Mouse (Mus musculus) kidney, embryonic 15.5 days (tissue): Measurements from ENCODE around the gene Adcyap1r1. TPM values are rescaled to one million over a fixed set of nuclear protein-coding genes. Genes with fewer than 3 reads are reported as not detected.

Source experiments
- ATAC-seq: fragments of 200-750 bp; cut with Nextera tagmentation; replicated peaks from 2 replicates; pipeline ENCODE4 v1.8.0; 2017; ENCODE audit warnings: moderate TSS enrichment; ENCODE audit not compliant: low FRiP score
- H3K27ac ChIP-seq: fragments of 300-500 bp; sonication (generic); 2 replicates; pipeline ENCODE4 v1.5.1; 2015; ENCODE audit warnings: mild to moderate bottlenecking, inconsistent platforms
- H3K27me3 ChIP-seq: fragments of 300-500 bp; sonication (generic); 2 replicates; pipeline ENCODE4 v1.6.1; 2015; ENCODE audit warnings: inconsistent platforms
- H3K36me3 ChIP-seq: fragments of 300-500 bp; sonication (generic); 2 replicates; pipeline ENCODE4 v1.6.1; 2015; ENCODE audit warnings: inconsistent platforms
- H3K4me1 ChIP-seq: fragments of 300-500 bp; sonication (generic); 2 replicates; pipeline ENCODE4 v1.6.1; 2015; ENCODE audit warnings: inconsistent platforms
- H3K4me2 ChIP-seq: fragments of 300-500 bp; sonication (generic); 2 replicates; pipeline ENCODE4 v1.6.1; 2015; ENCODE audit warnings: moderate library complexity, mild to moderate bottlenecking, inconsistent platforms
- H3K4me3 ChIP-seq: fragments of 300-500 bp; sonication (generic); replicated peaks from 2 replicates; pipeline ENCODE4 v1.5.1; 2015; ENCODE audit warnings: mild to moderate bottlenecking, inconsistent platforms
- H3K9ac ChIP-seq: fragments of 300-500 bp; sonication (generic); 2 replicates; pipeline ENCODE4 v1.6.1; 2015; ENCODE audit warnings: mild to moderate bottlenecking, inconsistent platforms
- H3K9me3 ChIP-seq: fragments of 300-500 bp; sonication (generic); replicated peaks from 2 replicates; pipeline ENCODE4 v1.6.1; 2016; ENCODE audit warnings: inconsistent platforms
- whole genome bisulfite sequencing: fragments of 180-500 bp; shearing (Covaris S2); methylation state at CpG from one replicate; pipeline ENCODE4 v1.1.7; 2015; ENCODE audit warnings: mixed read lengths; 5-methylcytosine and 5-hydroxymethylcytosine counted together
- polyA plus RNA-seq: library from polyadenylated mRNA; unstranded; fragments of >200 nt; fragmentation: Nextera tagmentation; extraction: Ambion mirVana; gene quantifications from 2 replicates; pipeline ENCODE4 v1.2.1, GENCODE M21; 2015

Gene Adcyap1r1
- polyA plus RNA-seq, 1 experiment from 2014 or later = 3.1 TPM

- Histone ChIP-seq H3K9me3 (no peaks in the 10 kb centered on the region), H3K4me3 (no peak overlapping the region), H3K4me1 (peaks cover 8% of the 10 kb centered on the region; the same call in 1 of the 2 replicates), H3K27ac (no peak overlapping the region), H3K4me2 (no peak overlapping the region), H3K9ac (no peak overlapping the region), H3K36me3 (no peaks in the 10 kb centered on the region), H3K27me3 (peaks cover 37% of the 10 kb centered on the region)
- ATAC-seq = no peak
- WGBS = 70% methylated on average over 7 of the region's 7 CpGs
Observed at GRCm38 (mm10) chr6:55457727-55458126, 5.9 kb downstream of the Adcyap1r1 start.

GRCm38 (mm10) chr6:55458156-55458555 lies 6.4 kb downstream of the Adcyap1r1 start:
- Histone ChIP-seq H3K36me3 (no peaks in the 10 kb centered on the region), H3K9ac (no peak overlapping the region), H3K27me3 (peaks cover 32% of the 10 kb centered on the region), H3K4me1 (peaks cover 8% of the 10 kb centered on the region; the same call in 1 of the 2 replicates), H3K4me2 (no peak overlapping the region), H3K4me3 (no peak overlapping the region), H3K27ac (no peak overlapping the region), H3K9me3 (no peaks in the 10 kb centered on the region)
- no peak for ATAC-seq
- WGBS = 40% methylated on average over 1 of the region's 1 CpGs

DNA sequence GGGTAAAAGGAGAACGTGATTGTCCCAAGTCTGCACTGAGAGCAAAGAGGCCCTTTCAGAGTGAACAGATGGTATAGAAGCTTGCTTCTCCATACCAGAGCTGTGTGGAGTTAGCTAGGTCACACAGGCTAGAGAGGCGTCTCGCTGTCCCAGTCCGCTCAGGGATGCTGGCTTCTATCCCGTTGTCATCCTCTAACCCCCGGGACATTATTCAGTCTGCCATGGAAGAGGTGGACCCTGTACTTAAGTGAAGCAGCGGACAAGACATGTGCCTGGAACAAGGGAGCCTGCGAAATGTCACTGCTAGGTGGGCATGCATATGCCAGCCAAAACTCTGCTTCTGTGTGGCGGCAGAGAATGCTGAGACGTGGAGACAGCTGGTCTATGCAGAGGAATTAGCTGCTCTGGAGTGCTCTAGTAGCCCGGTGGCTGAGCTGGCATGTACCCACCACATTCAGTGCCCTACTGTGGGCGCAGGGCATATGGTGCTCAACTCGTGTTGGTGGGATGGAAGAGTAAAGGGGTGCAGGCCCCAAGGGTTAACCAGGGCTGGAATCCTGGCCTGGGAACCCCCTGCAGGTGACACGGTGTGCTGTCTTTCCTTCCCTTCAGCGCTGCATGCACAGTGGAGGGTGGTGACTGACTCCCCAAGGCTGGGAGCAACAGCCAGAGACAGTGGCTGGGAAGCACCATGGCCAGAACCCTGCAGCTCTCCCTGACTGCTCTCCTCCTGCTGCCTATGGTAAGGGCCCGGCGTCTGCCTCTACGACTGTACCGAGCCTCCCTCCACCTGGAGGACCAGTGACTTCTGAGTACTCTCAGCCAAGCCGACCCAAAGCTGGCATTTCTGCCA lies 8.0 kb downstream of the Adcyap1r1 start:
- ATAC-seq = no peak
- H3K27me3 ChIP-seq = peaks cover 18% of the 10 kb centered on the region; the same call in 1 of the 2 replicates
- no peak overlapping the region for H3K4me2 ChIP-seq
- H3K4me1 ChIP-seq = no peaks in the 10 kb centered on the region
- no peak overlapping the region for H3K9ac ChIP-seq
- H3K27ac ChIP-seq = no peak overlapping the region
- WGBS = 88% methylated on average over 20 of the region's 20 CpGs
- H3K36me3 ChIP-seq = no peaks in the 10 kb centered on the region
- H3K9me3 ChIP-seq = no peaks in the 10 kb centered on the region
- H3K4me3 ChIP-seq = no peak overlapping the region

DNA sequence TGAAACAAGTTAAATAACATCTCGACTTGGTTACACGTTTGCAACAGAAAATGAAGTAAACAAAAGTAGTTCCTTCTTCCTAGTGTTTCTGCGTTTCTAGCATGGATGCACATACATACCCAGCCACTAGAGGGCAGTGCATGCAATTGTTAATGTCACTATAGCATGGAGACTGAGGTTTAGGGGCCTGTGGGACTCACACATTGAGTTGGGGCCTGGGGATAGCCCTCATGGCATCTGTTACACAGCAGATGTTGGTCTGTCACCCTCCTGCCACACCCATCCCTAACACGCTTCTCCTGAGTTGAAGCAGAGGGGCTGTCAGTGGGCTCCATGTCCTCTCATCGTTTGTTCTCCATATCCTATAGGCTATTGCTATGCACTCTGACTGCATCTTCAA lies 9.4 kb downstream of the Adcyap1r1 start:
- H3K4me2 ChIP-seq = no peak overlapping the region
- H3K27me3 ChIP-seq = 0 out of 2 replicates have a peak, but pooled peaks cover 9% of the 10 kb centered on the region
- H3K36me3 ChIP-seq = no peaks in the 10 kb centered on the region
- H3K4me1 ChIP-seq = no peaks in the 10 kb centered on the region
- no peaks in the 10 kb centered on the region for H3K9me3 ChIP-seq
- WGBS = 66% methylated on average over 5 of the region's 5 CpGs
- no peak overlapping the region for H3K27ac ChIP-seq
- no peak for ATAC-seq
- no peak overlapping the region for H3K4me3 ChIP-seq
- no peak overlapping the region for H3K9ac ChIP-seq

DNA sequence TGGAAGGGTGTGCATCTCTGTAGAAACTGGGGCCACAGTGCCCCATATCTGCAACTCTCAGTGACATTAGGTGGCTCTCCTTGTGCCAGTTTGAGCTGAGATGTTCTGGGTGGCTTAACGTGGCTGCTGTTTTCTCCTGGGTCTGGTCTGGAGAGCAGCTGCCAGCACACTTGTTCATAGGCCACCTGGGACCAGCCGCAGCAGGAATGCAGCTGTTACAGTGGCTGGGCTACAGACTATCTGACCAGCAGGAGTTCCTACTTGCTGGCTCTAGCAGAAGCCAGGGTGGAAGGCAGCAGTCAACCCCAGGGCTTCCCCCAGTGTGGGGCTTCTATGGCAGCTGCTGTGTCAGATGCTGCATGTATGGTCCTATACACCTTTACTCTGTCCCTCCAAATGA lies 9.9 kb downstream of the Adcyap1r1 start:
- H3K9me3 ChIP-seq = no peaks in the 10 kb centered on the region
- no peak overlapping the region for H3K4me2 ChIP-seq
- no peaks in the 10 kb centered on the region for H3K4me1 ChIP-seq
- H3K4me3 ChIP-seq = no peak overlapping the region
- H3K36me3 ChIP-seq = no peaks in the 10 kb centered on the region
- 73% methylated on average over 2 of the region's 2 CpGs for WGBS
- ATAC-seq = no peak
- 0 out of 2 replicates have a peak, but pooled peaks cover 7% of the 10 kb centered on the region for H3K27me3 ChIP-seq
- no peak overlapping the region for H3K9ac ChIP-seq
- H3K27ac ChIP-seq = no peak overlapping the region

GRCm38 (mm10) chr6:55462394-55462793 lies 10.6 kb downstream of the Adcyap1r1 start:
- Histone ChIP-seq H3K4me3 (no peak overlapping the region), H3K36me3 (no peaks in the 10 kb centered on the region), H3K9me3 (no peaks in the 10 kb centered on the region), H3K4me2 (no peak overlapping the region), H3K27ac (no peak overlapping the region), H3K4me1 (no peaks in the 10 kb centered on the region), H3K27me3 (0 out of 2 replicates have a peak, but pooled peaks cover 3% of the 10 kb centered on the region), H3K9ac (no peak overlapping the region)
- 97% methylated on average over 1 of the region's 1 CpGs for WGBS
- ATAC-seq = no peak

DNA sequence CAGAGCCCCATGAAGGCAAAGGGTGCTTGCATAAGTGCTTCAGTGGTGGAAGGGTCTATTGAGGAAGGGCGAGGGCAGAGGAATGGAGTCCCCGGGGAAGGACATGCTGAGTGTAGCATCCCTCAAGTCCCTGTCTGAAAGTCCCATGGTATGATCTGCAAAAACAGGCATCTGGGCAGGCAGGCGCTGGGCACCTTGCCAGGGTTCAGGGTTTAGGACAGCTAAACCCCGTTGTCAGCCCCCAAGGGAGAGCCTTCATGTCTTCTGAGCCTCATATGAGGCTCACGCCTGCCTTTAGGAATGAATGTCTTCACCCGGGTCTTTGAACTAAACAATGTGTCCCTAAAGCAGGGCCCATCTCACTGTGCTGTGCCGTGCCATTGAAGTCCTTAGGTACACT lies 12.2 kb downstream of the Adcyap1r1 start:
- ATAC-seq = no peak
- Histone ChIP-seq H3K4me2 (no peak overlapping the region), H3K9me3 (no peaks in the 10 kb centered on the region)

DNA sequence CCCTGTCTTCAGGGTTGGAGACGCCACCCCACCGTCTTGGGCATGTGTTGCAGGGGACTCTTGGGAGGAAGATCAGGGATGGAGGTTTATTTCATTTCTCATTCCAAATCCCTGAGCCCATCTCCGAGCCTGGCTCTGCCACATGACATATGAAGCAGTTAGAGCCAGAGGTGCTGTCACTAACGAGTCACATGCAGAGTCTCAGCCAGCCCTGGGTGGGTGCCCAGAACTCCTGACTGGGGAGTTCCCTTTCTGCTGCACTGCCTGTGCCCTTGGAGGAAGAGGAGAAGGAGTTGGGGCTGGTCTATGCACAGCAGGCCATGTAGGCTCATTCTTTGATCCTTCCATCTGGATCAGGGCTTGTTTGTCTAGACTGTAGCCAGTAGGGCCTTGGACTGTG lies 13.5 kb downstream of the Adcyap1r1 start:
- H3K4me2 ChIP-seq = no peak overlapping the region
- no peaks in the 10 kb centered on the region for H3K27me3 ChIP-seq
- H3K4me3 ChIP-seq = no peak overlapping the region
- H3K9ac ChIP-seq = no peak overlapping the region
- H3K36me3 ChIP-seq = no peaks in the 10 kb centered on the region
- WGBS = 77% methylated on average over 4 of the region's 4 CpGs
- H3K4me1 ChIP-seq = no peaks in the 10 kb centered on the region
- ATAC-seq = no peak
- no peaks in the 10 kb centered on the region for H3K9me3 ChIP-seq
- H3K27ac ChIP-seq = no peak overlapping the region

More for the DNA sequence above, 12.2 kb downstream of the Adcyap1r1 start:
- no peaks in the 10 kb centered on the region for H3K4me1 ChIP-seq
- WGBS = 79% methylated on average over 7 of the region's 7 CpGs
- H3K9ac ChIP-seq = no peak overlapping the region
- H3K4me3 ChIP-seq = no peak overlapping the region
- no peaks in the 10 kb centered on the region for H3K27me3 ChIP-seq
- H3K27ac ChIP-seq = no peak overlapping the region
- H3K36me3 ChIP-seq = no peaks in the 10 kb centered on the region

- Histone ChIP-seq H3K4me2 (no peak overlapping the region), H3K9me3 (no peaks in the 10 kb centered on the region), H3K27me3 (no peaks in the 10 kb centered on the region), H3K4me1 (no peaks in the 10 kb centered on the region), H3K36me3 (no peaks in the 10 kb centered on the region), H3K27ac (no peak overlapping the region), H3K4me3 (no peak overlapping the region), H3K9ac (no peak overlapping the region)
- no peak for ATAC-seq
Observed at GRCm38 (mm10) chr6:55466301-55466761, 14.6 kb downstream of the Adcyap1r1 start.

DNA sequence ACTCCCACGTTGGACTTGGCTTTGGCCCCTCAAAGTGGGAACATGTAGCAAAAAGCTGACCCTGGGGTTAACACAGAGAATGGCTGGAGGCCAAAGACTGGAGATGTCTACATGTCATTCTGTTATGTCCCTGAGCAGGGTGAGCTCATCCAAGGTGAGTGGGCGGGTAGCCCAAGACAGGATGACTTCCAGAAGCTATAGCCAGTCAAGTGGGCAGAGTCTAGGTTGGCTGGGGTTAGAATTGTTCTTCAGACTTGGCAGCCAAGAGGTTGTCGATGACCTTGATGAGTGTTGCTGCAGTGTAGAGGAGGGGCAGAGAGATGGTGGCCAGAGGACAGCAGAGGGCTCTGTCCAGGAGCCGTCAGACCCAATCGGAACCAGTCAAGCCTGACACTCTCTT lies 18.9 kb downstream of the Adcyap1r1 start:
- no peaks in the 10 kb centered on the region for H3K27me3 ChIP-seq
- H3K4me1 ChIP-seq = no peaks in the 10 kb centered on the region
- no peak for ATAC-seq
- H3K27ac ChIP-seq = no peak overlapping the region
- no peak overlapping the region for H3K9ac ChIP-seq
- no peaks in the 10 kb centered on the region for H3K36me3 ChIP-seq
- 88% methylated on average over 5 of the region's 5 CpGs for WGBS
- no peak overlapping the region for H3K4me3 ChIP-seq
- no peaks in the 10 kb centered on the region for H3K9me3 ChIP-seq
- no peak overlapping the region for H3K4me2 ChIP-seq

DNA sequence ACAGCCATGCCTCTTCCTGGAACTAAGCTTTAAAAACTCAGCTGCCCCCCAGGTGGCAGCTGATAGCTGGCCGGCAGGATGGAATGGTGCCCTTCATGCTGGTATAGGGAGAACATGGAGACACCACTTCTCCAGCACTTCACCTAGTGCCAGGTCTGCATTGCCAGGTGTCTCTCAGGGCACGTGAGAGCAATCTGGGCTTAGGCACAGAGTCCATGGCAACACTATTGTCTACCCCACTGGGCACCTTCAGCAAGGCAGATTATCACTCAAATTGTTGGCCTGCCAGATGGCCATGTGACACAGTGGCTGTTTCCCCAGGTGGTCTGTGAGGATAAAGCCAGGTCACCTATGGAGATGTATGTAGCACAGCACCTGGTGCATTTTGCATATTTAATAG lies 20.6 kb downstream of the Adcyap1r1 start:
- Histone ChIP-seq H3K9me3 (no peaks in the 10 kb centered on the region), H3K4me3 (no peak overlapping the region), H3K9ac (no peak overlapping the region), H3K36me3 (no peaks in the 10 kb centered on the region), H3K27ac (no peak overlapping the region), H3K27me3 (no peaks in the 10 kb centered on the region), H3K4me2 (no peak overlapping the region), H3K4me1 (no peaks in the 10 kb centered on the region)
- ATAC-seq = no peak
- 80% methylated on average over 2 of the region's 2 CpGs for WGBS

GRCm38 (mm10) chr6:55480988-55481387 lies 29.2 kb downstream of the Adcyap1r1 start:
- Histone ChIP-seq H3K36me3 (no peaks in the 10 kb centered on the region), H3K4me3 (no peak overlapping the region), H3K27ac (no peak overlapping the region), H3K9ac (no peak overlapping the region), H3K9me3 (no peaks in the 10 kb centered on the region), H3K27me3 (no peaks in the 10 kb centered on the region), H3K4me2 (no peak overlapping the region), H3K4me1 (0 out of 2 replicates have a peak, but pooled peaks cover 3% of the 10 kb centered on the region)
- WGBS = 100% methylated on average over 1 of the region's 1 CpGs
- ATAC-seq = no peak
